Mouse (Mus musculus) hematopoietic stem cell, adult 5-6 weeks (primary cell): ENCODE measurements around the gene Pnma1. TPM values are rescaled to one million over a fixed set of nuclear protein-coding genes. Genes with fewer than 3 reads are reported as not detected.
A peak's percentile ranks its signal among the peaks of the same experiment; 100 is the strongest.

ENCODE experiments used
- ATAC-seq, 2 experiments: fragments of 125-278 bp in 1 of 2; replicated peaks in 1 of 2; 2 replicates each; pipeline ENCODE4 v1.8.0; 2016 to 2017; ENCODE audit warnings: inconsistent platforms in 2 of 2, mild to moderate bottlenecking in 2 of 2, moderate number of reproducible peaks in 2 of 2, low read depth in 1 of 2, moderate TSS enrichment in 1 of 2; ENCODE audit not compliant: low FRiP score in 2 of 2, poor library complexity in 2 of 2, severe bottlenecking in 2 of 2, insufficient read depth in 1 of 2, low TSS enrichment in 1 of 2
- total RNA-seq: library from RNA; stranded (forward); fragments of 172-1452, 232-1000 nt; gene quantifications from 2 replicates; pipeline ENCODE4 v1.2.3, GENCODE M21; 2017

Pnma1 gene
- total RNA-seq, 1 experiment from 2014 or later = 2.0 TPM

DNA sequence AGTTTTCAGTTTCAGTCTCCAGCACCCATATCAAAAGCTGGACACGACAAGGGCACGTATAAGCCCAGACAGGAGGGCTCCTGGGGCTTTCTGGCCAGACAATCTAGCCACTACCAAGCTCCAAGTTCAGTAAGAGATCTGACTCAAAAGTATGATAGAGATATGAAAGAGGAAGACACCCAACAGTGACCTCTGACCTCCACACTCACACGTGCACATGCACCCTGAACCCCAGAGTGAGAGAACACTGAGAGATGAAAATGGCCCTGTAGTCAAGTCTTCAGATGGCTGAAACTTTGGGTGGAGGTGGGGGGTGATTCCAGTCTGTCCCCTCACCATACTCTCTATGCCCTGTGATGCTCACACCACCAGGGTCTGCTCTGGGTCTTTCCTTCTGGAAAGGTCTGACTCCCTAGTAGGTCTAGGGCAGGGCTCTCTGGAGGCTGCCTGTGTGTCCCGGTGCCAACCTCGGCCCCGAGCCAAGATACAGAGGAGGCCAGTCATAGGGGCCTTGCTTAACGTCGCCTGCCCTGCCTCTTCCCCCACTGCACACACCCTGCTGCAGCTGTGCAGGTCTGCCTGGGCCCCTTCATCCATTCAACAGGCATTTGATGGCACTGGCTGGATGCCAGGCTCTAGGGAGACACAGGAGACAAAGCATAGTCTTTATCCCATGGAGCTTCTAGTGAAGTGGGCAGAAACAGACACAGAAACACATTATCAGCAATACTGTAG lies 32.6 kb upstream of the Pnma1 start:
- peak; percentile 69 to 70 for ATAC-seq

DNA sequence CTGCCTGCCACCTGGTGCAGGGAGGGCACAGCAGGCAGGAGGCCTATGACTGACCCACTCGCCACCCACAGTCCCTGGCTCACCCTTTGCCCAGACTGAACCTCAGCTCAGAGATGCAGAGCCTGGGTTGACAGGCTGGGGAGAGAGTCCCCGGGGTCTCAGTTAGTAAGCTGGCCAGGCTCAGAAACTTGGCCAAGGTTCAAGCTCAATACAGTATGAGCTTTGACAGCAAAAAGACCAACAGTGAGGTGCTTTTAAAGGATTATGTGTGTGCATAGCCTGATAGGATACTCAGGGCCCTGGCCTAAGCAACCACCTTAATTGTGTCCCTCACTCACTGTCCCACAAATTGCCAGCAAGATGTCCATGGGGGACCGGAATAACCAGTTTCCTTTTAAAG lies 31.8 kb upstream of the Pnma1 start:
- ATAC-seq = no peak

DNA sequence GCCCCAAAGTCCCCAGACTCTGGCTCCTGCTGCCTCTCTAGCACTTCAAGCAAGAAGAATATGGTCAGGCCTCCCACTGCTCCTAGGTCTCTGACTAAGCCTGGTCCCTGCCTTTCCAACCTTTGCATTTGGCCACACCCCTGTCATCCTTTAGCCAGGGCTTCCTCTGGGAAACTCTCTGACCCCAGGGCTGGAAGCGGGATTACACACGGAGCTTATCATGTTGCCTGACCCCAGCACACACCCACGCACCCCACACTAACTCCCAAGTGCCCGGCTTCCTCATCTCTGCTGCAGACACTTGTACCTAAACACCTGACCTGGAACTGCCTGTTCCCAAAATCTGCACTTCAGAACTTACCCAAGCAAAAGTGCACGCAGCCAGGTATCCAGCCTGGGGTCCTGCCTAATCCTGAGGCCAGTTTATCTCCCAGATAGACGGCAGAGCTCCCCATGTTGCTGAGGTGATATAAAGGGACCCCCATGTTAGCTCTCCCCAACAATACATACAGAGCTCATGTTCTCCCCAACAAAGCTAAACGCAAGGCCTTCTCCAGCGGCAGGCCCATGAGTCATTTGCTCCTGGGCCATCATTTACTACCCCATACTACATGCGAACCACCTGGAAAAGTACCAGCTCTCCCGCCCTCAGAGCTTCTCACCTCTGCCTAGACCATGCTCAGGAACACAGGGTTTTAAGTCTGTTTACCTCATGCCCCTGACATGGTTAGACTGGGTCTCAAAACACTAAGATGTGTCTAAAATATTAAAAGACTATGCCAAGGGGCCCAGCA lies 30.6 kb upstream of the Pnma1 start:
- no peak for ATAC-seq

DNA sequence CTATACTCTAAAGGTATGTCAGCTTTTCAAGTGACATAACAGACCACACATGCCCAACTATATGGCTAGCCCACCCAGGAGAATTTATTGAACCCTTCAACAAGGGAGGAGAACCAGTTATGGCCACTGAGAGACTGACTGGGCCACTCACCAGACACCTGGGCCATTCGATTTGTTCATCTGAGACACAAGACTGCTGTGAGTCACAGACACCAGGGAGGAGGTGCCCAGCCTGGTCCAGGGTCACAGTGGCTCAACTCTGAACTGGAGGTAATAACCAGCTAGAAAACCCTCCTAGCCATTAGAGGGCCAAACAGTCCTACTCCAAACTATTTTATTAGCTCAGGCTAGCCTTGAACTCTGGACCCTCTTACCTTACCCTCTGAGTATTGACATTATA lies 29.8 kb upstream of the Pnma1 start:
- no peak for ATAC-seq

DNA sequence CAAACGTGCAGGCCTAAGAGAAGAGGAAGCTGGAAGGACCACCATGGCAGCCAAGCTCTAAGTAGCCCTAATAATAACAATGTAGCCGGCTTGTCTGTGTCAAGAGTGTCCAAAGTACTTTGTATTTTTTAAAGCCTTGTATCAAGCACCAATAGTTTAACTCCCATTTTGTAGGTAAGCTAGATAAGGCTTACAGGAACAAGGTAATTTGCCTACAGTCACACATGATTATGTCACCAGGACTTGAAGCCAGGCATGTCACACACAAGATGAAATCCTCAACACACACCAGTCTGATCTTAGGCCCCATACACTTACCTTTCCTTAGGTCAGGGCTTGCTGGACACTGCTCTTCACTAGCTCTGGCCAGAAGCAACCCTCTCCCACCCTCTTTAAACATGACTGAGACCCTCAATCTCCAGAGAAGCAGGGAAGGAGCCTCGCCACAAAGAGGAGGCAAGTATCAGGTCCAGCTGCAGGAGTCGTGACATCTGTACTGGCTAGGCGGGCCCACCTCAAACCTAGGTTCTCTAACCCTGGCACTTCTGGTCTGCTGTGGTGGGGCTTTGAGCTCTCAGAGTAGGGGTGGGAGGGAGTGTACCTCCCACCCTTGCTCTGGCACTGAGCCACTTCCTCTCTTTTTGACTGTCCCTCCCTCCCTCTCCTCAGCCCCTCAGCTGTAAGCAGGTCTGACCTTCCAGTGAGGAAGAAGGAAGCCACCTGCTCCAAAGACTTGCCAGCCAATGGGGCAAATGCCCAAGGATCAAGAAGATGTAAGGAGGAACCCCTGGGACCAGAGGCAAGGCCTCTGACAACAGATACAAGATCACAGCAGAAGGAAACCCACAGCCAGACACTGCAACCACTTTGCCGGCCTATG lies 28.8 kb upstream of the Pnma1 start:
- no peak for ATAC-seq

DNA sequence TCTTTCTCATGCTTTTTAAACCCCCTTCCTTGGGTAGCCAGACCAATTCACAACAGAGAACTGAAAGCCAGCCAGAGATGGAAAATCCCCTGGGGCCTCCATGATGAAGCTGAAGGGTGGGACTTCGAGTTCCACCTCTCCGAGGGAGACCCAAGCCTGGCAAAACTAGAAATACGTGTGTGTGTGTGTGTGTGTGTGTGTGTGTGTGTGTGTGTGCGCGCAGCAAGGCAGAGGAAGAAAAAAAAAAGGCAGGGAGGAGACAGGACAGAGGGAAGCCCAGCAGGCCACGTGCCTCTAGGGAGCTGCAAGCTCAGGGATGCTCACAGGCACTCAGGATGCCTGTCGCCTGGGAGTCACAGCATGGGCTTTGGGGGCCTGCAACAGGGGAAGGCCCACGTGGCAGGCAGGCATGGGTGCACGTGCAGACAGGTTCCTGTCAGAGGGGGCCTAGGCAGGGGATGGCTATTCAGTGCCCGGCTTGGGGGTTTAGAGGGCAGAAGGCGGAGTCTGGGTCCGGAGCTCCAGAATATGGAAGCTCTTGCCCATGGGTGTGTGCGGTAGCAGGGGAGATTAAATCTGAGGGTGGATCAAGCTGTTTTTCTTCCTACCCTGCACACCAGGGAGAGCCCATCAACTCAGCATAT lies 28.0 kb upstream of the Pnma1 start:
- peak in 1 of 2 experiments; percentile 2; a peak in 1 of 4 replicates for ATAC-seq

DNA sequence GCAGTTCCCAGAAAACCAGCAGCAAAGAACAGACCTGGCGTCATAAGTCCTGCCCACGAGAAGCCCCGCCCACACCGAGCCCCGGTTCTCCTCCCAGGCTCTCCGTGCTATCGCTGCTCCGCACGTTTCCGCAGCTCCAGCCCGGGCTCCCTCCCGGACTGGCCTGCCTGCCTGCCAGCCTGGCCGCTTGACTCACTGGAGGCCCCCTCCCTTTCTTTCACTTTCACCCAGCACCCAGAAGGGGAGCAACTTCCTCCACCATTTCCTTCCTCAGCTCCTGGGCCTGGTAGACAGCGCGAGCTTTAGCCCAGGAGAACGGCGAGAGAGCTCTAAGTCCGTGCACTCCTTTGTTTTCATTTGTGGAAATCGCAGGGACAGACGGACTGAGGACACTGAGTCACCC lies 27.4 kb upstream of the Pnma1 start:
- ATAC-seq = peak; percentile 78 to 87

DNA sequence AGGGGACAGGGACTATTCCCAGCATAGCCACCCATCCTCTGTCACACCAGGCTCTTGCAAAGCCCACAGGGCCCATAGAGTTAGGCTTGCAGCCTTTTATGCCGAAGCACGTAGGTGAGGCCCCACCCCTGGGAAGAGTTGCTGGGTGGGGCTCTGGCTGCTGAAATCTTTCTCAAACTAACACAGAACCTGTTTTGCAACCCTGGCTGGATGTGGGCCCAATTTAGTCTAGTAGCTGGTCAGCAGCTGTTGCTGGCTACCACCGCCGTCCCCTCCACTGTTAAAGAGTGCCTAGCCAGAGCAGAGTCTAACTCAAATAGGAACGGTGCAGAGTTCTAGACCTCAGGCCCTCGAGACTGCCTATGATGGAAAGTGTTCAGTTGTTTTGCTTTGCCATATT lies 26.6 kb upstream of the Pnma1 start:
- ATAC-seq = no peak; a peak in 1 of 4 replicates

DNA sequence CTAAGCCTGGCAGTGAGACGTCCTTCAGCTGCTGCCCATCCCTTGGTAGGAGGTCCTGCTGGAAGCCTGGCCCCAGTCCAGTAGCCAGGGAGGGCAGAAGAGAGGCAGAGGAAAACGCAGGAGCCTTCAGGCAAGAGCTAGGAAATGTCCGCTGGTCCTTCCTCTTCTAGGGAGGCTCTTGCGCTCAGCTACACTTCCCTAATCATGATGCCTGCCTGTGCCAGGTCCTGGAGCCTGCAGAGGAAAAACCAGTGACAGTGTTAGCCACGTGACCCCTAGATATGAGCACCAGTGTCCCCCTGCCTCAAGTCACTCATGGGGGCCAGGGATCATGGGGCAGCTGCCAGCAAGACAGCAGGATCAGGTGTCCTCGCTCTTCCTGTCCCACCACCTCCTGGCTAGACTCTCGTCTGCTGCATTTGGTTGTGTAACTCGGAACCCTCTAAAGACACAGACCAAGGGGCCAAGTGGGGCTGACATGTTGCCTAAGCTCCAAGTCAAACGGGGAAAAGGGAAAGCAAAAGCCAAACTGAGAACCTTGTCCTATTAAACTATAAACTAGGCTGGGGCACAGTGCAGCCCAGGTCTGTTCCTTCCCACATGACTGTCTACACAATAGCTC lies 26.0 kb upstream of the Pnma1 start:
- peak; percentile 14 to 20; a peak in 3 of 4 replicates for ATAC-seq

DNA sequence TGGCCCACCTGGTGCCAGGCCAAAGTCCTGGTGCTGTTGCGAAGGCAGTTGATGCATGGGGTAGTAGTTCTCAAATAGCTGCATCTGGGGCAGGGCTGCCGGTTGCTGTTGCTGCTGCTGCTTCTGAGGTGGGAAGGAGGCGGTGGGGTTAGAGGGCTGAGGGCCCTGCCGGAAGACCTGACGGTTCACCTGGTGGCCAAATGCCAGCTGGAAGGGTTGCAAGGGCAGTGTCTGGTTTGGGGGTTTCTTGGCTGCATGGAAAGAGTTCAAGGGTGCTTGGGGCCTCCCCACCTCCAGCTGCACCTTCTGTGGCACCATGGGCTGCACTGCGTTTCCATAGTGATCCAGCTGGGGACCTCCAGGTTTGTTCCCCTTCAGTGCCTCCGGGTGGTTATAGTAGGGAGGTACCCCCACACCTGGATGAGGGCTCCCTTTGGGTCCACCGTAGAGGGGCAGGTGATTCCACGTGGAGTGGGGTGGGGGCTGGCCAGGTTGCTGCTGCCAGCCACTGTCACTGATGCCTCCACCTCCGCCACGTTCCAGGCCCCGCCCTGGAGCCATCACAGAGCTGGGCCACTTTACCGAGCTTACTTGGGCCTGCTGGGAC lies 25.1 kb upstream of the Pnma1 start:
- no peak for ATAC-seq

DNA sequence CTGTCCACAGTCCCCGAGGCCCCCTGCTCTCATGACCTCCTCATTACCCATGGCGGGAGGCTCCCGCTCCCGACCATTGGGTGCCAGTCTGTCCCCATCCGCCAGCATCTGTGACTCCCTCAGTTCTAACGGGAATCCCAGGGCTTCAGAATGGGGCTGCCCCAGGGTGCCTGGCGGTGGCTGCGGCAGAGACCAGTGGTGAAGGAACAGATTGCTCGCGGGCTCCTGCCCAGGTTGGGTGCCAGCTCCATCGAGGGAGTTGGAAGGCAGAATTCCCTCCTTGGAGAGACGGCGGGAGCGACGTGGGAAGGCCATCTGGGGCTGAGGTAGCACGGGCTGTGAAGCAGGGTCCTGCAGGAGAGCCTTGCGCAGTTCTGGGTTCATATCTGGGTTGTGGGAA lies 24.6 kb upstream of the Pnma1 start:
- ATAC-seq = no peak

DNA sequence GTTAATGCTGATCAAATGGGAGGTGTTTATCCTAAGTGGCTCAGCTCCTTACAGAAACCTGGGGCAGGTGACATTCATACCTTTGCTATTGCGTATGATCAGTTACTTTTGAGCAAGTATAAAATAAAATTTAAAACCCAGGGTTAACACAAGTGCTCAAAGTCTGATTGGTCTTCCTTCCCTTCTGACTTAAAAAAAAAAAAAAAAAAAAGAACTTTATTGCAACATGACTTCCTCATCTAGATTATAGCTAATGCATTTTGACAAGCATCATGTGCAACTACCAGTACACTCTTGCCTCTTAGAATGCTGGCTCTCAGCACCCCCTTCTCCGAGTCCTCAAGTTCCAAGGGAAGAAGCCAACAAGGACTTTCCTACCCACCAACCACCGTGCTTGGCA lies 23.9 kb upstream of the Pnma1 start:
- no peak for ATAC-seq

DNA sequence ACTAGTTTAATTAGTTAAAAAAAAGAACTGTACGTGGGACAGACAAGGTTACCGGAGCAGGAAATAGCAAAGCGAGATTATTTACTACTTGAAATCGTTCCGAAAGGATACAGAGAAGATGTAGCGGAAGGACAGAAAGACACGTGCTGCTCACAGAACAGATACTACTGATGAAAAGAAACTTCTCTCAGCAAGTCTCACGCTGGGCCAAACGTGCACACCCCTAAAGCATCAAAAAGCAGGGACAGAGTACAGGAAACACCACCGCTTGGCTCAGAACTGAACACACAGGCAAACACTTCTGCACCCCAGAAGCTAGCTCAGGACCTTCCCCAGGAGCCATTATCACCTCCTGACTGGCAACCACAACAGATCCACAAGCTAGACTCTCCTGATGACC lies 22.3 kb upstream of the Pnma1 start:
- no peak for ATAC-seq

DNA sequence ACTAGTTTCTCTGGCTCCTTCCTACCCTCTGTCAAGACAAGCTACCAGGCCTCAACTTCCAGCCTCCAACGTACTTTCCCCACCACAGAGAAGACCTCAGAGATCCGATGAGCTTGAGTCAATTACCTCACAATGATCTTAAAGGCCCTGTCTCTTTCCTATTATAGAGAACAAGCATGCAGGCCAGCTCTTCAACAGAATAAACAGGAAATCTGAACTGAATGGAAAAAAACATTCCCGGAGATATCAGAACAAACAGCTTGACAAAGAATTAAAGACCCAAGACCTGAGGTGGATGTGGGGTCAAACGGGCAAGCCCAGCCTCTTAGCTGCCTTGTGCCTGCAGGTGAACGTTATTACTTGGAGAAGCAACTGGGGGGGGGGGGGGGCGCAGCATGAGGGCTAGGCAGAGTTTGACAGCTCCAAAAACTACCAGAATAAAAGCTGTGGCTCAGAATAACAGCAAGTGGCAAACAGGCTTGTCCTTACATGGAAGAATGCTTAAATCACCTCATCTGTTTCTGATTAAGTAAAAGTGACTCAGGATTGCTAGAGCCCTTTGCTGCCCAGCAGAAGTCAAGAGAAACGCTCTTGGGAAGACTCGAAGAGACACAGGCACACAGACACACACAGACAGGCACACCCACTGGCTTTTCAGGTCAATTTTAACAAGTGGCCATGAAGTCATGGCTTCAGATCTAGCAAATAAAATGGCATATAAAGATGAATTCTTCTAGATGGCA lies 17.5 kb upstream of the Pnma1 start:
- no peak for ATAC-seq

DNA sequence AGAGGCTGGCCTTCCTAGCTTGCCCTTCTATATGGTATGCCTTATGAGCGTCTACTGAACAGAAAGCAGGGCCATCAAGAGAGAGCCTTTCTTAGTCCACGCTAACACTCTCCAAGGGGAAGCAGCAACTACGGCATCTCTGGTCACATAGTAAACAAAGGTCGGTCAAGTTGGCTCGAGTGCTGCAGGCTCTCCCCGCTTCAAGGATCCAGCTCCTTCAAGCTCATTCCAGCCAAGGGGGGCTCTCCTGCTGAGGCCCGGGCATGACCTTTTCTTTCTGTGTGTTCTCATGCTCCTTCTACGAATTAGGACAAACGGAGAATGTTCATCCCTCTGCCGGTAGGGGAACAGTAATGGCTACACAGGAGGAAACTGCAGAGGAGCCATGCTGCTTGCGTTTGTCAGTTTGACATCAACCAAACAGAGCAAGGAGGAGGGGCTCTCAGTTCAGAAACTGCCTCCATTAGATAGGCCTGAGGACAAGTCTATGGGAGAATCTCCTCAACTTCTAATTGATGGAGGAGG lies 15.4 kb upstream of the Pnma1 start:
- no peak for ATAC-seq

DNA sequence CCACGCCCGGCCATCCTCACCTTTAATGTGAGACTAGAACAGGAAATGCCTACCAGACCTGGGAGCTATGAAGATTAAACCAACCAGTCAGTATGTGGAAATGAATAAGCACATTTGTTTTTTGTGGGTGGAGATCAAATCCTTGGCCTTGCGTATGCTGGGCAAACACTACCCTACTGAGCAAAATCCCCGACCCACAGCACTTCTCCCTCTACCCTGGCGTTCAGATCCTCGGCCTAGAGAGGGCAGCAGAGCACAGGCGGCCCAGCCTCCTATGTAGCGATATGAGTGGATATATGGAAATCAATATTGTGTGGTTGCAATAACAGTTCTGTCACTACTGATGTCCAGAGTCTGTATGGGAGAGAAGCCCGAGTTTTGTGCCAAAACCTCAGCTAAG lies 14.8 kb upstream of the Pnma1 start:
- peak; percentile 80 to 88 for ATAC-seq
